Mouse (Mus musculus) embryonic fibroblast, embryonic 13.5 days (primary cell): ENCODE data around the gene Pus1.

ENCODE experiments used
- CTCF ChIP-seq: IDR thresholded peaks from 2 replicates; pipeline ENCODE4 v1.5.1; 2011; ENCODE audit warnings: mild to moderate bottlenecking, control low read depth, low read length, moderate library complexity, borderline replicate concordance; ENCODE audit not compliant: insufficient read depth
- POLR2A ChIP-seq: IDR thresholded peaks from 2 replicates; pipeline ENCODE4 v1.6.1; 2011; ENCODE audit warnings: low read depth, mild to moderate bottlenecking, control low read depth, low read length, moderate library complexity

DNA sequence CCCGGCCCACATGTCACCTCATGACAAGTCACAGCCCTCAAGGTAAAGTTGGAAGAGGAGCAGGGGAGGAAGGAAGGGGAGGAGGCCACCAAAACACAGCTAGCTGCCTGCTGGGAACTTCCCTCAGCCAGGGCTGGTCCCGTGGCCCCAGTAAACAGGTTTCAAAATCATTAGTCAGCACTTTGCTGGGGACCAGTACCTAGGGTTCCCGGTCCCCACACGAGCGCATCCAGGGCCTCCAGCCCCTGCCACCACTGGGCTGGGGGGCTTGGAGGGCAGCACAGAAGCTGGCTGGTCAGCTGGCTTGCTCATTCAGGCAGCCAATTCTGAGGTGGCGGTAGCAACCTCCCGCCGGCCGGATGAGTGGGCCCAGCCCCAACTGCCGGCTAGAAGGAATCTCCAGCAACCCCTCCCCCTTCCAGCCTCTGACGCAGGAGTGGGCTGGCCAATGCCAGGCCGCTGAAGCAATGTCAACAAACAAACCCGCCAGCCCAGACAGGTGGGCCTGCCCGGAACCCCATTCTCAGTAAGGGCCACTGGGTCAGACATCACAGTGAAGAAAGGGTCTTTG lies 27.7 kb upstream of the Pus1 start:
- TF ChIP-seq POLR2A (peak; percentile 52; the same call in 1 of the 2 replicates), CTCF (no peak)
